Mouse (Mus musculus): ENCODE results near the gene Srd5a3.

- TF ChIP-seq CTCF (IDR thresholded peaks at IDR 0.05; ENCODE audit: borderline replicate concordance, control insufficient read depth, extremely low read depth, insufficient read depth, low read length, poor library complexity) (no peak), POLR2A (IDR thresholded peaks at IDR 0.05; ENCODE audit: control insufficient read depth, extremely low read depth, insufficient read depth, low read length, poor library complexity) (no peak)
These were observed 22.9 kb downstream of the Srd5a3 start for GRCm38 (mm10) chr5:76162926-76163325.

Data from thymus, adult 2 months (tissue).